Mouse (Mus musculus) midbrain, postnatal 0 days (tissue): ENCODE measurements around the gene Hnrnph1. TPM values are rescaled to one million over a fixed set of nuclear protein-coding genes. Genes with fewer than 3 reads are reported as not detected.

Experiments
- ATAC-seq: fragments of 200-750 bp; cut with Nextera tagmentation; 2 replicates; pipeline ENCODE4 v1.8.0; 2017; ENCODE audit warnings: moderate number of reproducible peaks, mild to moderate bottlenecking, moderate TSS enrichment, moderate library complexity; ENCODE audit not compliant: low FRiP score
- DNase-seq: peaks from one replicate; pipeline ENCODE4 v3.0.0-alpha.2; 2015; ENCODE audit warnings: low spot score
- H3K27ac ChIP-seq: fragments of 300-500 bp; sonication (generic); 2 replicates; pipeline ENCODE4 v1.5.1; 2014; ENCODE audit warnings: low read depth, mild to moderate bottlenecking, low read length, mixed read lengths
- H3K27me3 ChIP-seq: fragments of 300-500 bp; sonication (generic); 2 replicates; pipeline ENCODE4 v1.6.1; 2014; ENCODE audit warnings: low read length, control low read depth, mixed read lengths; ENCODE audit not compliant: insufficient read depth
- H3K36me3 ChIP-seq: fragments of 300-500 bp; sonication (generic); 2 replicates; pipeline ENCODE4 v1.6.1; 2014; ENCODE audit warnings: low read length, control low read depth, mixed read lengths; ENCODE audit not compliant: insufficient read depth
- H3K4me1 ChIP-seq: fragments of 300-500 bp; sonication (generic); 2 replicates; pipeline ENCODE4 v1.6.1; 2014; ENCODE audit warnings: mild to moderate bottlenecking, control low read depth, antibody characterized with exemption, low read length, mixed read lengths; ENCODE audit not compliant: insufficient read depth
- H3K4me2 ChIP-seq: fragments of 300-500 bp; sonication (generic); 2 replicates; pipeline ENCODE4 v1.6.1; 2014; ENCODE audit warnings: low read depth, mild to moderate bottlenecking, low read length, mixed read lengths; ENCODE audit not compliant: poor library complexity, severe bottlenecking
- H3K4me3 ChIP-seq: fragments of 300-500 bp; sonication (generic); 2 replicates; pipeline ENCODE4 v1.5.1; 2014; ENCODE audit warnings: low read depth, mild to moderate bottlenecking, low read length, moderate library complexity
- H3K9ac ChIP-seq: fragments of 300-500 bp; sonication (generic); replicated peaks from 2 replicates; pipeline ENCODE4 v1.6.1; 2014; ENCODE audit warnings: mild to moderate bottlenecking, low read length, moderate library complexity, mixed read lengths; ENCODE audit not compliant: poor library complexity, severe bottlenecking
- H3K9me3 ChIP-seq: fragments of 300-500 bp; sonication (generic); 2 replicates; pipeline ENCODE4 v1.6.1; 2016; ENCODE audit warnings: low read length, control low read depth
- CTCF ChIP-seq: IDR thresholded peaks from 2 replicates; pipeline ENCODE4 v1.5.1; 2016; ENCODE audit warnings: antibody characterized with exemption, mild to moderate bottlenecking
- WGBS: fragments of 180-500 bp; shearing (Covaris S2); extraction: QIAGEN DNeasy Blood & Tissue Kit; methylation state at CpG from one replicate; pipeline ENCODE4 v1.1.7; 2014; 5-methylcytosine and 5-hydroxymethylcytosine counted together
- polyA plus RNA-seq: library from polyadenylated mRNA; unstranded; fragments of >200 nt; fragmentation: Nextera tagmentation; extraction: Ambion mirVana; gene quantifications from 2 replicates; pipeline ENCODE4 v1.2.1, GENCODE M21; 2015
- total RNA-seq: library from RNA; depleted of rRNA; stranded (reverse); fragments of >200 nt; gene quantifications from 2 replicates; pipeline ENCODE4 v1.2.3, GENCODE M21; 2014

Hnrnph1 gene
- total and polyA plus RNA-seq, 2 experiments from 2014 or later, result 215 to 273 TPM

- ATAC-seq (peak; percentile 97), DNase-seq (peak; percentile 98)
- Histone ChIP-seq H3K4me1 (peaks cover 7% of the 10 kb centered on the region; the same call in 1 of the 2 replicates), H3K4me3 (peak overlapping the region; percentile 38), H3K9ac (no peak overlapping the region; the same call in 1 of the 2 replicates), H3K27me3 (no peaks in the 10 kb centered on the region), H3K9me3 (no peaks in the 10 kb centered on the region), H3K36me3 (peaks cover 19% of the 10 kb centered on the region), H3K27ac (peak overlapping the region; percentile 67), H3K4me2 (peak overlapping the region; percentile 62)
- WGBS, result 24% methylated on average over 22 of the region's 22 CpGs
- TF ChIP-seq CTCF, result no peak
Observed at GRCm38 (mm10) chr11:50421934-50422780, 45.4 kb downstream of the Hnrnph1 start.

GRCm38 (mm10) chr11:50426056-50426455 lies 49.3 kb downstream of the Hnrnph1 start:
- no peak for ATAC-seq
- H3K36me3 ChIP-seq, result no peaks in the 10 kb centered on the region

GRCm38 (mm10) chr11:50430277-50431133 lies 53.7 kb downstream of the Hnrnph1 start, which contains the start of gene Rufy1:
TSS of gene Rufy1 (minus strand) at chr11:50431125.
- WGBS, result under 1% methylated on average over 63 of the region's 90 CpGs
- no peak for TF ChIP-seq CTCF
- H3K27me3 ChIP-seq, result no peaks in the 10 kb centered on the region

More at GRCm38 (mm10) chr11:50426056-50426455, 49.3 kb downstream of the Hnrnph1 start:
- DNase-seq, result no peak
- no peak overlapping the region for H3K4me2 ChIP-seq
- no peak overlapping the region for H3K9ac ChIP-seq
- no peak overlapping the region for H3K27ac ChIP-seq
- 95% methylated on average over 4 of the region's 4 CpGs for WGBS
- peaks cover 7% of the 10 kb centered on the region; the same call in 1 of the 2 replicates for H3K4me1 ChIP-seq
- no peak overlapping the region for H3K4me3 ChIP-seq
- no peak for TF ChIP-seq CTCF
- no peaks in the 10 kb centered on the region for H3K27me3 ChIP-seq
- no peaks in the 10 kb centered on the region for H3K9me3 ChIP-seq

GRCm38 (mm10) chr11:50431134-50432068 lies 54.6 kb downstream of the Hnrnph1 start:
- Histone ChIP-seq H3K9me3 (no peaks in the 10 kb centered on the region), H3K4me3 (peak overlapping the region; percentile 81), H3K36me3 (no peaks in the 10 kb centered on the region), H3K27ac (peak overlapping the region; percentile 96), H3K9ac (peak overlapping the region; percentile 86), H3K4me2 (peak overlapping the region; percentile 51), H3K27me3 (no peaks in the 10 kb centered on the region), H3K4me1 (peaks cover 4% of the 10 kb centered on the region; the same call in 1 of the 2 replicates)
- DNase-seq, result no peak
- ATAC-seq, result no peak
- TF ChIP-seq CTCF, result no peak
- WGBS, result 28% methylated on average over 32 of the region's 32 CpGs

More at GRCm38 (mm10) chr11:50430277-50431133, 53.7 kb downstream of the Hnrnph1 start, which contains the start of gene Rufy1:
- DNase-seq, result peak; percentile 86
- H3K9ac ChIP-seq, result peak within 1 kb of the TSS; percentile 86
- H3K27ac ChIP-seq, result peak within 1 kb of the TSS; percentile 96
- H3K9me3 ChIP-seq, result no peaks in the 10 kb centered on the region
- H3K4me2 ChIP-seq, result peak within 1 kb of the TSS; percentile 51
- H3K36me3 ChIP-seq, result no peaks in the 10 kb centered on the region
- peak within 1 kb of the TSS; percentile 81 for H3K4me3 ChIP-seq
- peaks cover 4% of the 10 kb centered on the region; the same call in 1 of the 2 replicates for H3K4me1 ChIP-seq
- ATAC-seq, result peak; percentile 82

GRCm38 (mm10) chr11:50432069-50432440 lies 55.3 kb downstream of the Hnrnph1 start:
- no peak overlapping the region for H3K9ac ChIP-seq
- no peak overlapping the region for H3K27ac ChIP-seq
- H3K4me3 ChIP-seq, result no peak overlapping the region
- peaks cover 4% of the 10 kb centered on the region; the same call in 1 of the 2 replicates for H3K4me1 ChIP-seq
- TF ChIP-seq CTCF, result no peak
- DNase-seq (no peak), ATAC-seq (no peak)
- H3K36me3 ChIP-seq, result no peaks in the 10 kb centered on the region
- H3K4me2 ChIP-seq, result no peak overlapping the region
- no peaks in the 10 kb centered on the region for H3K9me3 ChIP-seq
- WGBS, result 91% methylated on average over 3 of the region's 3 CpGs
- no peaks in the 10 kb centered on the region for H3K27me3 ChIP-seq
